Mouse (Mus musculus) stomach, embryonic 15.5 days (tissue): Measurements from ENCODE around the gene Pank1. TPM values are rescaled to one million over a fixed set of nuclear protein-coding genes. Genes with fewer than 3 reads are reported as not detected.

Source experiments
- ATAC-seq: fragments of 200-750 bp; cut with Nextera tagmentation; 2 replicates; pipeline ENCODE4 v1.8.0; 2017; ENCODE audit warnings: low read depth, moderate number of reproducible peaks, moderate TSS enrichment; ENCODE audit not compliant: insufficient read depth, low FRiP score
- H3K27ac ChIP-seq: fragments of 300-500 bp; sonication (generic); 2 replicates; pipeline ENCODE4 v1.5.1; 2015; ENCODE audit warnings: mild to moderate bottlenecking, inconsistent platforms
- H3K27me3 ChIP-seq: fragments of 300-500 bp; sonication (generic); replicated peaks from 2 replicates; pipeline ENCODE4 v1.6.1; 2015; ENCODE audit warnings: inconsistent platforms
- H3K36me3 ChIP-seq: fragments of 300-500 bp; sonication (generic); 2 replicates; pipeline ENCODE4 v1.6.1; 2015; ENCODE audit warnings: inconsistent platforms
- H3K4me1 ChIP-seq: fragments of 300-500 bp; sonication (generic); 2 replicates; pipeline ENCODE4 v1.6.1; 2015; ENCODE audit warnings: inconsistent platforms
- H3K4me2 ChIP-seq: fragments of 300-500 bp; sonication (generic); 2 replicates; pipeline ENCODE4 v1.6.1; 2015; ENCODE audit warnings: mild to moderate bottlenecking, inconsistent platforms
- H3K4me3 ChIP-seq: fragments of 300-500 bp; sonication (generic); replicated peaks from 2 replicates; pipeline ENCODE4 v1.5.1; 2015; ENCODE audit warnings: inconsistent platforms
- H3K9ac ChIP-seq: fragments of 300-500 bp; sonication (generic); 2 replicates; pipeline ENCODE4 v1.6.1; 2015; ENCODE audit warnings: inconsistent platforms
- H3K9me3 ChIP-seq: fragments of 300-500 bp; sonication (generic); 2 replicates; pipeline ENCODE4 v1.6.1; 2016; ENCODE audit warnings: inconsistent platforms
- WGBS: fragments of 180-500 bp; shearing (Covaris S2); methylation state at CpG from one replicate; pipeline ENCODE4 v1.1.7; 2015; 5-methylcytosine and 5-hydroxymethylcytosine counted together
- polyA plus RNA-seq: library from polyadenylated mRNA; unstranded; fragments of >200 nt; fragmentation: Nextera tagmentation; extraction: Ambion mirVana; gene quantifications from 2 replicates; pipeline ENCODE4 v1.2.1, GENCODE M21; 2015

Gene Pank1
- polyA plus RNA-seq, 1 experiment from 2014 or later = 7.1 TPM

DNA sequence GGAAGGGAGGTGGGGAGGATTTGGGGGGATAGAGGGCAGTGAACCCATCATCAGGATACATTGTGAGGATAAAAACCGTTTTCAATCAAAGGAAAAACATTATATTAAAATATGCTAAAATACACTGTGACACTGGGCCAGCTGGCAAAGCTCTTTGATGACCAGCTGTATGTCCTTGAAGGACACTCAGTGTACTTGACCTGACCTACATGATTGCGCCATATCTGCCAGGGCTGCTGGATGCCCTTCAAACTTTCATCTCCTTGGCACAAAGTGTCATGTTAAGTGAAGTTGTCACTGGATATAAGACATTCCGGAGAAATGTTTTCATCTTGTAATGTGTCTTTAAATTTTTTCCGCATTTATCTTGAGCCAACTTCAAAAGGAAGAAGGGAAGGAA is 19.7 kb upstream of the Pank1 start:
- Histone ChIP-seq H3K36me3 (no peaks in the 10 kb centered on the region), H3K27me3 (no peaks in the 10 kb centered on the region), H3K4me2 (no peak overlapping the region), H3K9ac (no peak overlapping the region), H3K4me3 (no peak overlapping the region), H3K4me1 (no peaks in the 10 kb centered on the region), H3K9me3 (no peaks in the 10 kb centered on the region), H3K27ac (no peak overlapping the region)
- ATAC-seq = no peak
- 79% methylated on average over 4 of the region's 4 CpGs for WGBS

DNA sequence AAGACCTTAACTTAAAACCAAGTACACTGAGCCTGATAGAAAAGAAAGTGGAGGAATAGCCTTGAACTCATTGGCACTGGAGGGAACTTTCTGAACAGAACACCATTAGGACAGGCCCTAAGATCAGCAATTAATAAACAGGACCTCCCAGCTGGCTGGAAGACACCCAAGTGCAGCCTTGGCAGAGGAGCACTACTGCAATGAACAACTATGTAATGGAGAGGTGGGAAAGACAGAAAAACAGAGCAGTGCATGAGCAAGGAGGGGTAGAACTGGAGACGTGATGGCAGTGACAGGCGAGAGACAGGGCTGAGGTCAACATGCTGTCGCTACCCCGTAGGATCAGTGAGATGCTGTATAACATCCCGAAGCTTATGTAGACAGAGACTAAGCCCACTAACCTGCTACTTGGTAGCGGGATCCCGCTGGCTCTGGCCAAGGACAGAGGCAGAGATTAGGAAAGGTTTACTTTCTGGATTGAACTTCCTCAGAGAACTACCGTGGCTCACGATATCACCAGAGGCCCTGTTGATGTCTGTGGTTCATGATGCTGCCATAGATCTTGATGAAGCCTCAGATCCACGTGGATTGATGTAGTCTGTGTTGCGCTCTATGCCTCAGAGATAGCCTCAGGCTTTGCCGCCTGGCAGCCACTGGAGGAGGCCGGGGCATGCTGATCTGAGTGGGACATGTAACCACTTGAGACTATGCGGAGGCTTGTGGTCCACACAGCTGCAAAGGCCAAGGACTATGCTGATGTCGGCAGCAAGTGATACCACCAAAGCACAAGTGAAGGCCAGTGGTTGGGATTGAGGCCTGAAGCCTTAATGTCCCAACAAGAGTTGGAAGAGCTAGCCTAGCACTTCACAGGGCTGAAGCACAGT is 18.1 kb upstream of the Pank1 start:
- H3K9ac ChIP-seq = no peak overlapping the region

DNA sequence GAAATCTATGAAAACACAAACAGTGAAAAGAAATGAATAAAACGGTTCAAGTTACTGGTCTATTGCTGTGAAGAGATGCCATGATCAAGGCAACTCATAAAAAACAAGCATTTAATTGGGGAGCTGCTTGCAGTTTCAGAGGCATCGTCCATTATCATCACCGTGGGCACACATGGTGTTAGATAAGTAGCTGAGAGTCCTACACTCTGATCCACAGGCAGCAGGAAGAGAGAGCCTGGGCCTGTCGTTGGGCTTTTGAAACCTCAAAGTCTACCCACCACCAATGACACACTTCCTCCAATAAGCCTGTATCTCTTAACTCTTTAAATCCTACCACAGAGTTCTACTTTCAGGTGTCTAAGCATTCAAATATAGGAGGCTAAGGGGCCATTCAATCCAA is 15.8 kb upstream of the Pank1 start:
- Histone ChIP-seq H3K36me3 (no peaks in the 10 kb centered on the region), H3K4me3 (no peak overlapping the region), H3K4me2 (no peak overlapping the region), H3K9me3 (no peaks in the 10 kb centered on the region), H3K27ac (no peak overlapping the region), H3K27me3 (no peaks in the 10 kb centered on the region), H3K9ac (no peak overlapping the region), H3K4me1 (no peaks in the 10 kb centered on the region)
- ATAC-seq = no peak
- 76% methylated on average over 4 of the region's 4 CpGs for WGBS

More for the DNA sequence above, 18.1 kb upstream of the Pank1 start:
- no peaks in the 10 kb centered on the region for H3K27me3 ChIP-seq
- WGBS = 82% methylated on average over 15 of the region's 15 CpGs
- H3K4me2 ChIP-seq = no peak overlapping the region
- H3K4me1 ChIP-seq = no peaks in the 10 kb centered on the region
- no peak overlapping the region for H3K27ac ChIP-seq
- no peak for ATAC-seq
- H3K36me3 ChIP-seq = no peaks in the 10 kb centered on the region
- no peaks in the 10 kb centered on the region for H3K9me3 ChIP-seq
- H3K4me3 ChIP-seq = no peak overlapping the region

DNA sequence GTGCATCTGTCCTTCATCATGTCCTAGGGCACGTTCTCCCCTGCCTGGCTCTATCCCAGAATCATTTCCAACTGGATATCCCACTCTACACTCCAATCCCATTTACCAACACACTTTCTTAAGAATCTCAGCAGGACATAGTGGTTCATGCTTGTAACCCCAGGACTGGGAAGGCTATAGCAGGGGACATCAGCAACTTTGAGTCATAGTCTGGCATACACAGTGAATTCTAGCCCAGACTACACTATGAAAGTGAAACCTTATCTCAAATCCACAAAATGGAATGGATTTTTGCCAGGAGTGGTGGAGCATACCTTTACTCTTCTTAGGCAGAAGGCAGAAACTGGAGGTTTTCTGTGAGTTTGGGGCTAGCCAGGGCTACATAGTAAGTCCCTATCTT is 12.3 kb upstream of the Pank1 start:
- WGBS = 64% methylated on average over 1 of the region's 1 CpGs
- H3K27ac ChIP-seq = no peak overlapping the region

DNA sequence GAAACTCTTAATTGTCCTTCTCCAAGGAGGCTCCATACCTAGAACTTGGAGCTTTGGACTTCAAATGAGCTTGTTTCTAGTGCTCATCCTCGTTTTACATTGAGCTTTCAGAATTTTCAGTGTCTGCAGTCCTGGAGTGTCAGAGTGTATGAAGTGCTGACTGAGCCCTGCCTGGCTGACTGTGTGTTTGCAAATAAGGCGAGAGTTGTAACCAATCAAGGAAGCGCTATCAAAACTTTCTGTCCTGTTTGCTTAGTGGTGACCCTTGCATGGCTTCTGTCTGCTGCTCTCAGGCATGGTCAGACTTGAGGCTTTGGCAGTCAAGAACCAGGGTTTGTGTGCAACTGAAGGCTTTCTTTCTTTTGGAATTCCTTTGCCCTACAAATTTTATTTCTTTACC is 11.7 kb upstream of the Pank1 start:
- H3K9me3 ChIP-seq = no peaks in the 10 kb centered on the region
- H3K27ac ChIP-seq = no peak overlapping the region
- no peak overlapping the region for H3K4me2 ChIP-seq
- H3K4me3 ChIP-seq = no peak overlapping the region
- WGBS = 57% methylated on average over 3 of the region's 3 CpGs
- H3K27me3 ChIP-seq = no peaks in the 10 kb centered on the region
- no peak overlapping the region for H3K9ac ChIP-seq
- no peaks in the 10 kb centered on the region for H3K36me3 ChIP-seq
- H3K4me1 ChIP-seq = no peaks in the 10 kb centered on the region
- no peak for ATAC-seq

More for the DNA sequence above, 12.3 kb upstream of the Pank1 start:
- Histone ChIP-seq H3K36me3 (no peaks in the 10 kb centered on the region), H3K9me3 (no peaks in the 10 kb centered on the region), H3K27me3 (no peaks in the 10 kb centered on the region), H3K4me2 (no peak overlapping the region), H3K9ac (no peak overlapping the region), H3K4me1 (no peaks in the 10 kb centered on the region), H3K4me3 (no peak overlapping the region)
- ATAC-seq = no peak

DNA sequence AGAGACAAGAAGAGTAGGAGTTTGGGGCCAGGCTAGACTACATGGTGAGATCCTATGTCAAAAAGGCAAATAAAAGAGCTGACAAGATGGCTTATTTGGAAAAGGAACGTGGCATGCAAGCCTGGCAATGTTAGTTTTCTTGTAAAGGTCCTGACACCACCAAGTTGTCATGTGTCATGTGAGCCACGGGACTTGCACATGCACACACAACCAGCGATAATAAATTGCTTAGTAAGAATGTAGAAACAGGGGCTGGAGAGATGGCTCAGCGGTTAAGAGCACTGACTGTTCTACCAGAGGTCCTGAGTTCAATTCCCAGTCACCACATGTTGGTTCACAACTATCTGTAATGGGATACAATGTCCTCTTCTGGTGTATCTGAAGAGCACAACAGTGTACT is 7.1 kb upstream of the Pank1 start:
- H3K27me3 ChIP-seq = no peaks in the 10 kb centered on the region
- no peaks in the 10 kb centered on the region for H3K9me3 ChIP-seq
- no peak overlapping the region for H3K4me2 ChIP-seq
- no peaks in the 10 kb centered on the region for H3K4me1 ChIP-seq
- H3K36me3 ChIP-seq = no peaks in the 10 kb centered on the region
- no peak overlapping the region for H3K27ac ChIP-seq
- no peak overlapping the region for H3K4me3 ChIP-seq
- no peak for ATAC-seq
- WGBS = 75% methylated on average over 4 of the region's 4 CpGs
- no peak overlapping the region for H3K9ac ChIP-seq

DNA sequence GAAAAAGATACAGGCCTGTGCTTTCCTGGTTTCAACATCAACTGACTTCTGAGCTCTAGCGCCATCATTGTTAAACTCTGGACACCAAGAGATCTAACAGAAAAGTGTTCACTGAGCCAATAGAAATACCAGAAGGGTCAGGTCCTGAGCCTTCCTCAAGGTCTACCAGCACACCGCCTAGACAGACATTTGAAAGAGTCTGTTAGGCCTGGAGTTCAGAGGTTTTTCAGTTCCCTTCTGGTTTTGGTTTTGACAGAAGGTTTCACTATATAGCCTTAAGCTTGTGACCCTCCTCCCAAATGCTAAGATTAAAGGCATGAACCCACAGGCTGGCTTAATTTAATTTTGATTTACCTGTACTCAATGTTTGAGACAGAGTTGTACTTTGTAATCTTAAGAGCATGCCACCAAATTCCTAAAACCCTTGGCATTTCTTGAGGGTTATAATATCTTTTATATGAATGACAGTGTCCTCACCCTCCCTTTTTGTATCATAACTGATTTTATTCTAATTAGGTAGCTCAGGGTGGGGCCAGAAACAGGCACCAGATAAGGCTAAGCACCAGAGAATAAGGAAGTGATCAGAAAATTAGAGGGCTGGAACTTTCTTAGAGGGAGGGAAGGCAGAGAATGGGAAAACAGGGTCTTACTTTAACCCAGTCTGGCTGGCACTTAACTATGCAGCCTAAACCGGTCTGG is 4.4 kb upstream of the Pank1 start:
- ATAC-seq = no peak

DNA sequence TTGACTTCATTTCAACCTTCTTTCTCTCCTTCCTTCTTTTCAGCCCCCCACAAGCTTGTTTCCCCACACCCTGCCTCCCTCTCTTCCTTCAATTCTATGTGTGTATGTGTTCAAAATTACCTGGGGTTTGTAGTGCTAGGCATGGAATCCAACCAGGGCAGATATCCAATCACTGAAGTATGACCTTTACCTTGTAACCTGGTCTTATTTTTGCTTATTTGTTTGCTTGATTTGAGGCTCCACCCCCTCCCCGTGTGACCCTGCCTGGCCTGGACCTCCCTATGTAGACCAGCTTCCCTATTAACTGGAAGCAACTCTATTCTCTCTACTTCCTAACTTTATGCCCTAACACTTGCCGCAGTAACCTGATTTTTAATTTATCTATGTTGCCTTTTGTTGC is 3.2 kb upstream of the Pank1 start:
- Histone ChIP-seq H3K9ac (no peak overlapping the region), H3K27ac (no peak overlapping the region), H3K9me3 (no peaks in the 10 kb centered on the region)

More for the DNA sequence above, 4.4 kb upstream of the Pank1 start:
- peaks cover 5% of the 10 kb centered on the region; the same call in 1 of the 2 replicates for H3K4me1 ChIP-seq
- H3K27me3 ChIP-seq = no peaks in the 10 kb centered on the region
- 80% methylated on average over 3 of the region's 3 CpGs for WGBS
- no peaks in the 10 kb centered on the region for H3K9me3 ChIP-seq
- no peak overlapping the region for H3K4me2 ChIP-seq
- H3K9ac ChIP-seq = no peak overlapping the region
- no peaks in the 10 kb centered on the region for H3K36me3 ChIP-seq
- H3K4me3 ChIP-seq = no peak overlapping the region
- no peak overlapping the region for H3K27ac ChIP-seq

DNA sequence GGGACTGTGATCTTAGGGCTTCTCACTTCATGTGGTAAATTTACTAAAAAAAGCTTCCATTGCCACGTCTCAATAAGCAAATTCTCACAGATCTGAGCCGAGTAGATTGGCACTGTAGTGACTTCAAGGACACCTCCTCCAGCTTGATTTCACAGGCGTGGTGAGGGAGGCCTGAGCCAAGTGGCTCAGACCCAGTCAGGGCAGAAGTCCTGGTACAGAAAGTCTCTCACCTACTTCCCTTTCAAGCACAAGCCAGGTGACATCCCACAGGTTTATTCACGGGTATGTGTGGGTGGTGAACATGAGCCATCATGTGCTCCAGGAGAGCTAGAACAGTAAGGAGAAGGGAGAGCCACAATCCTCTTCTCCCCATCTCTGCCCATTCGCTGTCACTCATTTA is 1.9 kb upstream of the Pank1 start:
- Histone ChIP-seq H3K27ac (no peak overlapping the region), H3K27me3 (no peaks in the 10 kb centered on the region), H3K4me2 (no peak overlapping the region), H3K9me3 (no peaks in the 10 kb centered on the region), H3K9ac (no peak overlapping the region), H3K4me3 (no peak overlapping the region), H3K4me1 (peaks cover 5% of the 10 kb centered on the region; the same call in 1 of the 2 replicates), H3K36me3 (no peaks in the 10 kb centered on the region)
- WGBS = 74% methylated on average over 5 of the region's 5 CpGs
- ATAC-seq = no peak

More for the DNA sequence above, 3.2 kb upstream of the Pank1 start:
- Histone ChIP-seq H3K4me2 (no peak overlapping the region), H3K27me3 (no peaks in the 10 kb centered on the region), H3K4me3 (no peak overlapping the region), H3K36me3 (no peaks in the 10 kb centered on the region), H3K4me1 (peaks cover 5% of the 10 kb centered on the region; the same call in 1 of the 2 replicates)
- WGBS = 73% methylated on average over 2 of the region's 2 CpGs
- no peak for ATAC-seq

DNA sequence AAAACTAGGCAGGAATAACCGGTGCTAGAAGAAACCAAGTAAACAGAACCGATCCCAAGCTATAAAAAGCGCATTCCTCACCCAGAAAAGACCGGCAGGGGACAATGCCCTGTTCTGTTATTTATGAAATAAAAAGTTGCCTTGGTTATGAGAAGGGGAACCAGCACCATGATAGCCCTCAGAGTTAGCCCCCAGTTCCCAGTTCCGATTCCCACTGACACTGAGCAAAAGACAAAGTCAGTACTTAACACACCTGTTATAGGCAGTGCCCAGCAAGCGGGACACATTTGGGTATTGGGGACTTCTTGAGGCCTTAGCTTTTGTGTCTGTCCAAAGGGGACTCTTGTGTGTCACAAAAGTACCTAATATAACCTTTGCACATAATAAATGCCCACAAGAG is 369 bp upstream of the Pank1 start:
- no peak for ATAC-seq
- no peaks in the 10 kb centered on the region for H3K36me3 ChIP-seq
- H3K9me3 ChIP-seq = no peaks in the 10 kb centered on the region
- peak overlapping the region; percentile 95; the same call in 1 of the 2 replicates for H3K9ac ChIP-seq
- H3K4me1 ChIP-seq = peaks cover 5% of the 10 kb centered on the region; the same call in 1 of the 2 replicates
- peak overlapping the region; percentile 97 for H3K27ac ChIP-seq
- peak overlapping the region; percentile 83 for H3K4me2 ChIP-seq
- WGBS = 20% methylated on average over 6 of the region's 6 CpGs
- H3K4me3 ChIP-seq = peak overlapping the region; percentile 90
- no peaks in the 10 kb centered on the region for H3K27me3 ChIP-seq

DNA sequence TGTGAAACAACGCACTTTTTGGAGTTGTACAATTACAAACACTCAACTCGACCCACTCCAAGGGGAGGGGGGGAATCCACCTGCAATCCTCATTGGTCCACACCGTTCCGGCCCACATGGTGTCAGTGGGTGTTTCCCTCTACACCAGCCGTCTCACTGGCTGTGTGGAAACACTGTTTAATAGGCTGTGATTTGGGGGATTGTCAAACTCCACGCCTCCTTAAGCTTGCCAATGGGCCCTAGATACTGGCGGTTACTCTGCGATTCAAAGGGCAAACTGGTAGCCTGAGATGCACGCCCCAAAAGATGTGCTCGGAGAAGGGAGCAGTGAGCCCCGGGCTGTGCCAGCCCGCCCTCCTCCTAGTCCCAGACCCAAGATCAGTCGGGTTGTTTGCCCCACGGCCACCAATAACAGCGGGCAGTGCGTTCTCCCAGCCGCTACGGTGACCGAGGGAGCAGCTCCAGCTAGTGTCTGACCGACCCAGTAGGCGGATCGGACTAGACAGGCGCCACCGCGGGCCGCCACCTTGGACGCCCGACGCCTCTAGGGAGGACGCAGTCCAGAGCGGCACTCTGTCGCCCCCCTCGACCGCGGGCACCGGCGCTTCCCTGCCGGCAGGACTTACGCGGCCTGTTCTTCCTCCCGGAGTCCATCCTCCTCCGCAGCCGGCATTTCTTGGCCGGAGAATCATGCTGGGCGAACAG is 1.2 kb downstream of the Pank1 start:
- Histone ChIP-seq H3K9ac (peak overlapping the region; percentile 95), H3K9me3 (no peaks in the 10 kb centered on the region), H3K4me1 (peaks cover 5% of the 10 kb centered on the region; the same call in 1 of the 2 replicates), H3K27me3 (no peaks in the 10 kb centered on the region), H3K36me3 (no peaks in the 10 kb centered on the region), H3K27ac (peak overlapping the region; percentile 97), H3K4me3 (peak overlapping the region; percentile 90), H3K4me2 (peak overlapping the region; percentile 83)
- peak; percentile 97 for ATAC-seq
- under 1% methylated on average over 45 of the region's 45 CpGs for WGBS
